Mouse (Mus musculus) cerebellum, adult 2 months (tissue): ENCODE results near the gene Calml4.

Experiments used
- CTCF ChIP-seq: fragments of 200-500 bp; IDR thresholded peaks from 2 replicates; pipeline ENCODE4 v1.5.1; 2011; ENCODE audit warnings: low read depth, mild to moderate bottlenecking, control low read depth, low read length, moderate library complexity, borderline replicate concordance; ENCODE audit not compliant: insufficient read depth
- POLR2A ChIP-seq: fragments of 200-500 bp; IDR thresholded peaks from 2 replicates; pipeline ENCODE4 v1.6.1; 2011; ENCODE audit warnings: low read length, control low read depth, borderline replicate concordance; ENCODE audit not compliant: insufficient read depth

- TF ChIP-seq CTCF (no peak), POLR2A (no peak)
These were observed 59.2 kb downstream of the Calml4 start for GRCm38 (mm10) chr9:62917059-62917458.
